8 mouse cellular contexts compared by ENCODE assay signal in the genomic region with DNA sequence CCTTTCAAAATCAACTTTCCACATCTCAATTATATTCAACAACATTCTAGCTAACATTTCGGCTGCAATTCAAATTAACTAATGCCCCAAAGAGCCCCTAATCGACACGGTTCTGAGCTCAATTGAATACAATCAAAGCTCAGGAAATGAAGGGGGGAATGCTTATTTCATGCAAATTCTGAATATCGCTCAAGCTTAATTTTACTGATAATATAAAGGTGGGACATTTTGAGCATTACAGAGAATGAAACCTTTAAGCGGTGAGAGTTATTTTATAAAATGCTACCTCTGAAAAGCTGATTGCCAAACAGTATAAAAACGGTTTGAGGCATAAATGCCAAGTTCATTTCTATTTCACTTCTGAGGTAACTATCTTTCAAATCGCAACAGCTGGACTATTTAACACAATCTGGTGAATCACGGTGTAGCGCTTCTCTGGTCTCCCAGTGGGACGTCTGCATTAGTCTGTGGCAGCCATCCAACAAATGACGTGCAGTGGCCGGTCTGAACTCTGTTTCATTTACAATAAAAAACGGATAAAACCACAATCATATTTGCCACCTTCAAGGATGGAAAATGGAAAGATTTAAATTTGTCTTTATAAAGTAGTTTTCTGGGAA. TPM values are rescaled to one million over a fixed set of nuclear protein-coding genes. Genes with fewer than 3 reads are reported as not detected.
DNase-seq lines count a peak whose midpoint lies in the region; ATAC-seq and TF ChIP-seq lines count a peak whose summit lies in the region.

No protein-coding gene starts in this region.

- 26% methylated on average over 13 of the region's 13 CpGs for WGBS in cerebellum, adult 2 months
- 44% methylated on average over 13 of the region's 13 CpGs for WGBS in lung, embryonic 14.5 days
- 54% methylated on average over 13 of the region's 13 CpGs for WGBS in heart, embryonic 12.5 days
- 22% methylated on average over 13 of the region's 13 CpGs for WGBS in midbrain, postnatal 0 days

- no peaks in the 10 kb centered on the region for H3K4me1 ChIP-seq in cerebellum, adult 2 months (ENCODE audit: control insufficient read depth, insufficient read depth, low read length)
- no peaks in the 10 kb centered on the region for H3K4me1 ChIP-seq in lung, embryonic 14.5 days (ENCODE audit: insufficient read depth)
- no peaks in the 10 kb centered on the region for H3K4me1 ChIP-seq in brown adipose tissue, adult 24 weeks (ENCODE audit: control insufficient read depth, insufficient read depth, insufficient read length, low read length)
- no peaks in the 10 kb centered on the region; the same call in 1 of the 2 replicates for H3K4me1 ChIP-seq in heart, embryonic 12.5 days (replicated peaks)
- H3K4me1 ChIP-seq in midbrain, postnatal 0 days (ENCODE audit: insufficient read depth, low read length), result no peaks in the 10 kb centered on the region

- peak; percentile 33 to 43 for DNase-seq in cerebellum, adult 2 months
- peak; percentile 78 for DNase-seq in lung, embryonic 14.5 days
- no peak for DNase-seq in lung, postnatal 25 days (ENCODE audit: low spot score)
- DNase-seq in midbrain, postnatal 0 days (ENCODE audit: low spot score), result peak; percentile 74
- no peak for DNase-seq in thymus, postnatal 36 days

- no peaks in the 10 kb centered on the region for H3K27me3 ChIP-seq in cerebellum, adult 2 months (ENCODE audit: control insufficient read depth, insufficient read depth, low read length)
- no peaks in the 10 kb centered on the region for H3K27me3 ChIP-seq in lung, embryonic 14.5 days (ENCODE audit: insufficient read depth, low read length)
- H3K27me3 ChIP-seq in heart, embryonic 12.5 days (replicated peaks), result 0 out of 2 replicates have a peak, but pooled peaks cover 4% of the 10 kb centered on the region
- peaks cover 26% of the 10 kb centered on the region; the same call in 1 of the 2 replicates for H3K27me3 ChIP-seq in midbrain, postnatal 0 days (ENCODE audit: insufficient read depth, low read length)

- H3K9ac ChIP-seq in lung, embryonic 14.5 days, result no peak overlapping the region
- no peak overlapping the region for H3K9ac ChIP-seq in heart, embryonic 12.5 days
- no peak overlapping the region for H3K9ac ChIP-seq in midbrain, postnatal 0 days (replicated peaks; ENCODE audit: low read length, poor library complexity, severe bottlenecking)

- ATAC-seq in cerebellum, adult (ENCODE audit: insufficient number of reproducible peaks, low FRiP score, low TSS enrichment), result no peak
- ATAC-seq in lung, embryonic 14.5 days (ENCODE audit: insufficient read depth), result no peak; the same call in 1 of the 2 replicates
- no peak for ATAC-seq in heart, embryonic 12.5 days (ENCODE audit: insufficient number of reproducible peaks, low FRiP score)
- ATAC-seq in midbrain, postnatal 0 days (ENCODE audit: low FRiP score), result no peak

- no peaks in the 10 kb centered on the region for H3K36me3 ChIP-seq in lung, embryonic 14.5 days (ENCODE audit: insufficient read depth)
- H3K36me3 ChIP-seq in heart, embryonic 12.5 days, result no peaks in the 10 kb centered on the region
- peaks cover 17% of the 10 kb centered on the region for H3K36me3 ChIP-seq in midbrain, postnatal 0 days (ENCODE audit: insufficient read depth, low read length)

- no peak for TF ChIP-seq POLR2A in cerebellum, adult 2 months (IDR thresholded peaks at IDR 0.05; ENCODE audit: borderline replicate concordance, insufficient read depth, low read length)

- no peaks in the 10 kb centered on the region for H3K9me3 ChIP-seq in lung, embryonic 14.5 days (ENCODE audit: low read depth, low read length)
- H3K9me3 ChIP-seq in heart, embryonic 12.5 days (replicated peaks), result no peaks in the 10 kb centered on the region
- H3K9me3 ChIP-seq in midbrain, postnatal 0 days (ENCODE audit: low read length), result no peaks in the 10 kb centered on the region

- TF ChIP-seq CTCF in cerebellum, adult 2 months (IDR thresholded peaks at IDR 0.05; ENCODE audit: borderline replicate concordance, insufficient read depth, low read depth, low read length), result no peak
- no peak for TF ChIP-seq CTCF in lung, embryonic 14.5 days (IDR thresholded peaks at IDR 0.05; ENCODE audit: low read depth)
- no peak for TF ChIP-seq CTCF in midbrain, postnatal 0 days (IDR thresholded peaks at IDR 0.05)

- H3K4me2 ChIP-seq in lung, embryonic 14.5 days, result peak overlapping the region; percentile 39
- no peak overlapping the region for H3K4me2 ChIP-seq in heart, embryonic 12.5 days
- no peak overlapping the region for H3K4me2 ChIP-seq in midbrain, postnatal 0 days (ENCODE audit: low read depth, low read length, poor library complexity, severe bottlenecking)

- no peak overlapping the region for H3K4me3 ChIP-seq in cerebellum, adult 2 months (replicated peaks; ENCODE audit: insufficient read depth, low read depth, low read length)
- H3K4me3 ChIP-seq in lung, embryonic 14.5 days (ENCODE audit: low read depth, low read length), result peak overlapping the region; percentile 17; the same call in 1 of the 2 replicates
- H3K4me3 ChIP-seq in brown adipose tissue, adult 24 weeks (ENCODE audit: insufficient read depth, low read depth, low read length), result 0 out of 2 replicates have a peak overlapping the region, but pooled peaks have one; percentile 0
- 0 out of 2 replicates have a peak overlapping the region, but pooled peaks have one; percentile 12 for H3K4me3 ChIP-seq in heart, embryonic 12.5 days
- H3K4me3 ChIP-seq in midbrain, postnatal 0 days (ENCODE audit: low read depth, low read length), result no peak overlapping the region

- H3K27ac ChIP-seq in cerebellum, adult 2 months (ENCODE audit: insufficient read depth, low read length), result no peak overlapping the region
- H3K27ac ChIP-seq in lung, embryonic 14.5 days (ENCODE audit: low read depth), result no peak overlapping the region
- no peak overlapping the region for H3K27ac ChIP-seq in brown adipose tissue, adult 24 weeks (replicated peaks; ENCODE audit: low read depth, low read length)
- no peak overlapping the region for H3K27ac ChIP-seq in heart, embryonic 12.5 days (ENCODE audit: poor library complexity, severe bottlenecking)
- no peak overlapping the region for H3K27ac ChIP-seq in midbrain, postnatal 0 days (ENCODE audit: low read depth, low read length)

RNA-seq across cellular contexts. Expression of gene Hspa12a, which starts 36.1 kb away (rescaled TPM):
- polyA plus RNA-seq in cerebellum, adult 2 months (2012; rRNA removed), result 102 and 103 TPM in 2 replicates
- polyA plus RNA-seq in lung, embryonic 14.5 days (2014; fragmentation: Nextera tagmentation; extraction: Ambion mirVana), result 3.9 and 4.6 TPM in 2 replicates
- 20.7 and 23.0 TPM in 2 replicates for polyA plus RNA-seq in brown adipose tissue, adult 24 weeks (2012; ENCODE audit: insufficient read depth, insufficient read length, missing spikeins)
- polyA plus RNA-seq in heart, embryonic 12.5 days (2016; fragmentation: Nextera tagmentation; extraction: Ambion mirVana), result 10.5 and 10.8 TPM in 2 replicates
- total RNA-seq in midbrain, postnatal 0 days (2014; rRNA removed), result 73.7 and 80.0 TPM in 2 replicates
- polyA plus RNA-seq in midbrain, postnatal 0 days (2015; fragmentation: Nextera tagmentation; extraction: Ambion mirVana), result 53.8 and 54.0 TPM in 2 replicates

RNA-seq across cellular contexts. Expression of gene Eno4, which starts 36.3 kb away (rescaled TPM):
- polyA plus RNA-seq in cerebellum, adult 2 months (2012; rRNA removed), result 1.9 and 2.1 TPM in 2 replicates
- 0.50 and 0.88 TPM in 2 replicates for polyA plus RNA-seq in lung, embryonic 14.5 days (2014; fragmentation: Nextera tagmentation; extraction: Ambion mirVana)
- not detected in 2 replicates for polyA plus RNA-seq in brown adipose tissue, adult 24 weeks (2012; ENCODE audit: insufficient read depth, insufficient read length, missing spikeins)
- polyA plus RNA-seq in heart, embryonic 12.5 days (2016; fragmentation: Nextera tagmentation; extraction: Ambion mirVana), result 0.10 and 0.27 TPM in 2 replicates
- 0.42 and 0.71 TPM in 2 replicates for total RNA-seq in midbrain, postnatal 0 days (2014; rRNA removed)
- polyA plus RNA-seq in midbrain, postnatal 0 days (2015; fragmentation: Nextera tagmentation; extraction: Ambion mirVana), result 1.3 and 1.5 TPM in 2 replicates

Comparison
In these comparisons a context has a peak if more than half of its experiments do, and no peak if none do; other contexts are left out.
1. DNase-seq: peak in cerebellum, adult 2 months (2 of 2), lung, embryonic 14.5 days (single experiment) and midbrain, postnatal 0 days (single experiment); none in lung, postnatal 25 days (single experiment) and thymus, postnatal 36 days (0 of 2).
2. H3K4me3 ChIP-seq: peak in lung, embryonic 14.5 days (single experiment), brown adipose tissue, adult 24 weeks (single experiment) and heart, embryonic 12.5 days (single experiment); none in cerebellum, adult 2 months (single experiment) and midbrain, postnatal 0 days (single experiment).